In genomic region chr8:47932028-47932790, GRCm38 (mm10) we compare ENCODE assay signal across 7 mouse cellular contexts. TPM values are rescaled to one million over a fixed set of nuclear protein-coding genes. Genes with fewer than 3 reads are reported as not detected.
DNase-seq lines count a peak whose midpoint lies in the region; ATAC-seq and TF ChIP-seq lines count a peak whose summit lies in the region.

No protein-coding gene starts in this region.

- TF ChIP-seq POLR2A in ES-Bruce4 (IDR thresholded peaks at IDR 0.05; ENCODE audit: insufficient read depth, low read length) = no peak

- no peak overlapping the region for H3K9ac ChIP-seq in ES-Bruce4 (ENCODE audit: low read depth, poor library complexity, severe bottlenecking)
- peak overlapping the region; percentile 31 for H3K9ac ChIP-seq in heart, embryonic 15.5 days
- no peak overlapping the region for H3K9ac ChIP-seq in midbrain, embryonic 15.5 days

- peak overlapping the region; percentile 52 for H3K4me2 ChIP-seq in heart, embryonic 15.5 days
- H3K4me2 ChIP-seq in midbrain, embryonic 15.5 days = peak overlapping the region; percentile 1; the same call in 1 of the 2 replicates

- H3K4me3 ChIP-seq in ES-Bruce4 (ENCODE audit: low read depth, low read length) = no peak overlapping the region
- H3K4me3 ChIP-seq in heart, embryonic 15.5 days = 0 out of 2 replicates have a peak overlapping the region, but pooled peaks have one; percentile 1
- no peak overlapping the region for H3K4me3 ChIP-seq in midbrain, embryonic 15.5 days

- H3K9me3 ChIP-seq in ES-Bruce4 (replicated peaks; ENCODE audit: control insufficient read depth, insufficient read depth, low read length, poor library complexity, severe bottlenecking) = no peaks in the 10 kb centered on the region
- no peaks in the 10 kb centered on the region for H3K9me3 ChIP-seq in heart, embryonic 15.5 days (replicated peaks)
- H3K9me3 ChIP-seq in midbrain, embryonic 15.5 days = no peaks in the 10 kb centered on the region

- no peak overlapping the region for H3K27ac ChIP-seq in ES-Bruce4 (ENCODE audit: insufficient read depth, low read length)
- H3K27ac ChIP-seq in heart, embryonic 15.5 days = peak overlapping the region; percentile 88
- no peak overlapping the region for H3K27ac ChIP-seq in midbrain, embryonic 15.5 days

- H3K27me3 ChIP-seq in ES-Bruce4 (ENCODE audit: control insufficient read depth, insufficient read depth, low read length, poor library complexity, severe bottlenecking) = no peaks in the 10 kb centered on the region
- H3K27me3 ChIP-seq in heart, embryonic 15.5 days = no peaks in the 10 kb centered on the region
- H3K27me3 ChIP-seq in midbrain, embryonic 15.5 days (replicated peaks) = no peaks in the 10 kb centered on the region

- peak; percentile 19 for DNase-seq in adipocyte (ENCODE audit: low spot score)
- peak; percentile 48 to 83 for DNase-seq in left cerebral cortex, postnatal 25 days (ENCODE audit: low spot score in 2 of 2)
- DNase-seq in natural killer cell, adult 2 months (ENCODE audit: low spot score in 2 of 2) = no peak

- WGBS in heart, embryonic 15.5 days = 22% methylated on average over 16 of the region's 16 CpGs
- WGBS in midbrain, embryonic 15.5 days = 52% methylated on average over 16 of the region's 16 CpGs

- ATAC-seq in heart, embryonic 15.5 days (replicated peaks; ENCODE audit: insufficient number of reproducible peaks, insufficient read depth, low FRiP score, low read depth) = peak; percentile 79
- ATAC-seq in midbrain, embryonic 15.5 days (replicated peaks) = peak; percentile 65; the same call in 1 of the 2 replicates
- ATAC-seq in activated CD4-positive, CD25-positive, alpha-beta regulatory T cell, adult 4 months = no peak

- H3K4me1 ChIP-seq in ES-Bruce4 (ENCODE audit: control insufficient read depth, insufficient read depth, low read length) = no peaks in the 10 kb centered on the region
- H3K4me1 ChIP-seq in heart, embryonic 15.5 days (replicated peaks) = peaks cover 51% of the 10 kb centered on the region
- peaks cover 9% of the 10 kb centered on the region; the same call in 1 of the 2 replicates for H3K4me1 ChIP-seq in midbrain, embryonic 15.5 days

- intact Hi-C loops in left cerebral cortex, postnatal 25 days (cut with DNase I) = no loop called here

- peak; percentile 45 for TF ChIP-seq CTCF in ES-Bruce4 (IDR thresholded peaks at IDR 0.05; ENCODE audit: low read depth, low read length)

- H3K36me3 ChIP-seq in ES-Bruce4 (ENCODE audit: control insufficient read depth, insufficient read depth, low read length, poor library complexity, severe bottlenecking) = no peaks in the 10 kb centered on the region
- H3K36me3 ChIP-seq in heart, embryonic 15.5 days = no peaks in the 10 kb centered on the region
- no peaks in the 10 kb centered on the region for H3K36me3 ChIP-seq in midbrain, embryonic 15.5 days (replicated peaks)

- no peak for TF ChIP-seq EP300 in ES-Bruce4 (IDR thresholded peaks at IDR 0.05; ENCODE audit: insufficient read depth, low read depth, low read length)

RNA-seq across cellular contexts. Expression of gene Wwc2, which starts 58.5 kb away (rescaled TPM):
- polyA plus RNA-seq in ES-Bruce4 (2011; ENCODE audit: insufficient read depth, insufficient read length, low read depth, missing spikeins) = 42.2 and 43.0 TPM in 2 replicates
- 11.7 and 12.3 TPM in 2 replicates for polyA plus RNA-seq in heart, embryonic 15.5 days (2015; fragmentation: Nextera tagmentation; extraction: Ambion mirVana)
- 10 to 100 TPM; 26.0 TPM for total RNA-seq in left cerebral cortex, postnatal 25 days (2021)
- 5.6 and 5.9 TPM in 2 replicates for polyA plus RNA-seq in midbrain, embryonic 15.5 days (2015; fragmentation: Nextera tagmentation; extraction: Ambion mirVana)
- polyA plus RNA-seq in activated CD4-positive, CD25-positive, alpha-beta regulatory T cell, adult 4 months (2017; shearing (Covaris generic)) = under 1 TPM; 0.09 to 0.32 TPM

Comparison
In these comparisons a context has a peak if more than half of its experiments do, and no peak if none do; other contexts are left out.
1. DNase-seq: peak in adipocyte (single experiment) and left cerebral cortex, postnatal 25 days (2 of 2); none in natural killer cell, adult 2 months (0 of 2).